Comparison of ENCODE assay signal across 8 mouse cellular contexts in genomic region chr16:29837025-29837629, GRCm38 (mm10).
DNase-seq lines count a peak whose midpoint lies in the region; ATAC-seq lines count a peak whose summit lies in the region.

No protein-coding gene starts in this region.

- intact Hi-C loops in heart, postnatal 10 days (cut with DNase I), result no loop called here

- peak overlapping the region; percentile 69; the same call in 1 of the 2 replicates for H3K27ac ChIP-seq in heart, embryonic 10.5 days
- H3K27ac ChIP-seq in midbrain, embryonic 14.5 days (replicated peaks; ENCODE audit: low read depth, low read length), result no peak overlapping the region

- WGBS in heart, embryonic 10.5 days, result 15% methylated on average over 14 of the region's 14 CpGs
- 3% methylated on average over 14 of the region's 14 CpGs for WGBS in midbrain, embryonic 14.5 days

- peak overlapping the region; percentile 43 for H3K4me3 ChIP-seq in heart, embryonic 10.5 days
- peak overlapping the region; percentile 25 for H3K4me3 ChIP-seq in midbrain, embryonic 14.5 days (replicated peaks; ENCODE audit: low read depth, low read length)

- peak; percentile 62 for ATAC-seq in midbrain, embryonic 14.5 days (ENCODE audit: low FRiP score, low TSS enrichment)

- no peaks in the 10 kb centered on the region for H3K36me3 ChIP-seq in heart, embryonic 10.5 days
- no peaks in the 10 kb centered on the region for H3K36me3 ChIP-seq in midbrain, embryonic 14.5 days (ENCODE audit: control insufficient read depth, insufficient read depth, low read length)

- peaks cover 28% of the 10 kb centered on the region for H3K4me1 ChIP-seq in heart, embryonic 10.5 days
- peaks cover 15% of the 10 kb centered on the region for H3K4me1 ChIP-seq in midbrain, embryonic 14.5 days (ENCODE audit: control insufficient read depth, insufficient read depth, low read length)

- DNase-seq in heart, embryonic 10.5 days (ENCODE audit: low spot score), result no peak
- no peak for DNase-seq in heart, adult 18-20 months
- DNase-seq in T-cell, adult 2 months (ENCODE audit: low spot score), result peak; percentile 43
- peak; percentile 21 to 29 for DNase-seq in heart, postnatal 10 days
- DNase-seq in midbrain, embryonic 14.5 days, result peak; percentile 85
- no peak for DNase-seq in gastrocnemius, postnatal 10 days
- no peak for DNase-seq in left cerebral cortex, adult 8-10 months (ENCODE audit: low spot score in 2 of 2)
- DNase-seq in adrenal gland, postnatal 14 days, result no peak

- H3K4me2 ChIP-seq in midbrain, embryonic 14.5 days (ENCODE audit: low read length), result peak overlapping the region; percentile 60

- peaks cover 23% of the 10 kb centered on the region; the same call in 1 of the 2 replicates for H3K27me3 ChIP-seq in heart, embryonic 10.5 days (ENCODE audit: insufficient read depth, poor library complexity, severe bottlenecking)
- peaks cover 35% of the 10 kb centered on the region for H3K27me3 ChIP-seq in midbrain, embryonic 14.5 days (ENCODE audit: control insufficient read depth, insufficient read depth, low read length)

- 0 out of 2 replicates have a peak overlapping the region, but pooled peaks have one; percentile 30 for H3K9ac ChIP-seq in midbrain, embryonic 14.5 days (replicated peaks; ENCODE audit: low read length)

- H3K9me3 ChIP-seq in heart, embryonic 10.5 days, result no peaks in the 10 kb centered on the region
- no peaks in the 10 kb centered on the region for H3K9me3 ChIP-seq in midbrain, embryonic 14.5 days (ENCODE audit: control insufficient read depth, low read length)

Comparison
In these comparisons a context has a peak if more than half of its experiments do, and no peak if none do; other contexts are left out.
1. DNase-seq: peak in T-cell, adult 2 months (single experiment), heart, postnatal 10 days (2 of 2) and midbrain, embryonic 14.5 days (single experiment); none in heart, embryonic 10.5 days (single experiment), heart, adult 18-20 months (0 of 2), gastrocnemius, postnatal 10 days (single experiment), left cerebral cortex, adult 8-10 months (0 of 2) and adrenal gland, postnatal 14 days (single experiment).